Mouse (Mus musculus) fibroblast of lung, adult 2 months (primary cell): ENCODE measurements around the gene Gm6358.
"Not testable (repeated sequence)": the region's sequence is repeated elsewhere in the genome, so short reads cannot be mapped to it uniquely, and the experiment has no call there.

ENCODE experiments used
- DNase-seq: peaks from one replicate; pipeline ENCODE4 v3.0.0-alpha.2; 2011; ENCODE audit warnings: low read depth

Gene Gm6358

DNA sequence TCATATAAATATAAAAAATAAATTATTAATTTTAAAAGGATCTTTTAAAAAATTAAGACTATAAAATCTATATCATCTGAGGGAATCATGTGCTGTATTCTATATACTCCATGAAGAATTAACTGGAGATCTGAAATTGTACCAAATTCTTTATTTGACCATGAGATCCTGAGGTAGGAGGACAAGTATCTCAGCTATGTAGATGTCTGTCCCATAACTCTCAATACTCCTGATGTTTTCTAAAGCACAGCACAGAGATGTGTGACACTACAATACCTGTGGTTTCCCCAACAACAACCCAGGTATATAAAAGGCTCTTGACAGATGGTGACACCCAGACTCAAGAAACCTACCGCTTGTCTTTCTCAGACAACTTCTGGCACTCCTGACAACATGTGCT lies at the start of gene Gm6358:
Gene Gm6358, plus strand, starts transcription at position 301 of the 400 bp plus-strand sequence.
- no peak for DNase-seq

DNA sequence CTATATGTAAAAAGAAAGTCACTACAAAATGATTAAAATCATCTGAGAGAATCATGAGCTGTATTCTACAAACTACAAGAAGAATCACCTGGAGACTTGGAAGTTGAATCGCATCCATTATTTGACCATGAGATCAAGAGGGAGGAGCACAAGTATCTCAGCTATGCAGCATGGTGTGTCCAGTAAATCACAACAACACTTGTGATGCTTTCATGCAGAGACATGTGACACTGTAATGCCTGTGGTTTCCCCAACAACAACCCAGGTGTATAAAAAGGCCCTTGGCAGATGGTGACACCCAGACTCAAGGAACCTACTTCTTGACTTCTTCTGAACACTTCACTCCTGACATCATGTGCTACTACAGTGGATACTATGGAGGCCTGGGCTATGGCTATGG lies 10.1 kb downstream of the Gm6358 start, which contains the start of gene Gm10061:
Gene Gm10061, plus strand, starts transcription at position 301 of the 400 bp plus-strand sequence.
- no peak for DNase-seq

DNA sequence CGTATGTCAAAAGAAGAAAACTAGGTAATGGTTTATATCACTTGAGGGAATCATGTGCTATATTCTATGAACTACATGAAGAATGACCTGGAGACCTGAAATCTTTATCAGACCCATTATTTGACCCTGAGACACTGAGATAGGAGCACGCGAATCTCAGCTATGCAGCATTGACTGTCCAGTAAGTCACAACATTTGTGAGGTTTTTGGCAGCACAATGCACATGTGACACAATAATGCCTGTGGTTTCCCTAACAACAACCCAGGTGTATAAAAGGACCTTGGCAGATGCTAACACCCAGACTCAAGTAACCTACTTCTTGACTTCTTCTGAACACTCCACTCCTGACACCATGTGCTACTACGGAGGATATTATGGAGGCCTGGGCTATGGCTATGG lies 17.0 kb downstream of the Gm6358 start, which contains the start of gene Gm9789:
Gene Gm9789, plus strand, starts transcription at position 301 of the 400 bp plus-strand sequence.
- no peak for DNase-seq

GRCm38 (mm10) chr16:89169190-89169589 lies 28.5 kb downstream of the Gm6358 start, which contains the start of gene Gm7735:
Gene Gm7735, plus strand, starts transcription at chr16:89169490.
- not testable (repeated sequence) for DNase-seq

DNA sequence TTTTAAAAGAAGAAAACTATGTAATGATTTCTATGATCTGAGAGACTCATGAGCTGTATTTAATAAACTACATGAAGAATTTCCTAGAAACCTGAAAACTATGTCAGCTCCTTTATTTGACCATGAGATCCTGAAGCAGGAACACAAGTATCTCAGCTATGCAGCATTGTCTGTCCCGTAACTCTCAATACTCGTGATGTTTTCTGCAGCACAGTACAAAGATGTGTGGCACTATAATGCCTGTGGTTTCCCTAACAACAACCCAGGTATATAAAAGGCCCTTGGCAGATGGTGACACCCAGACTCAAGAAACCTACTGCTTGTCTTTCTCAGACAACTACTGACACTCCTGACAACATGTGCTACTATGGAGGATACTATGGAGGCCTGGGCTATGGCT lies 33.8 kb downstream of the Gm6358 start, which contains the start of gene 1110057P08Rik:
Gene 1110057P08Rik, plus strand, starts transcription at position 301 of the 400 bp plus-strand sequence.
- no peak for DNase-seq

DNA sequence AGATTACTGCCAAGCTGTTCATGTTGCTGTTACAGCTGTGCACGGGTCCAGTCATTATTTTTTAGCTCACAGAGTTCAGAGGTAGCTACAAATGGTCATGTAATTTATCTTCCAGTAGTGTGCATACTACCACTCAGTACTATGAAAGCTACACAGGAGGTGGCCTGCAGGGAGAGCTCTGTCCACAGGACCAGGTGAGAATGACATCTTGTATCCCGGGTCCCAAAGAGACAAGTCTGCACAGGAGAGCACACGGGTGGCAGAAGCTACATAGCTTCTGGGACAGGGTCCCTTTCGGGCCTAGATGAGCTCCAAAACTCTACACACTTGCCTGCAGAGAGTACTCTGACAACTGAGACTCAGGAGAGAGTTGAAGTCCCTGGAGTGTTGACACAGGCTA lies 48.0 kb downstream of the Gm6358 start:
- no peak for DNase-seq
